Mouse (Mus musculus) forebrain, embryonic 11.5 days (tissue): ENCODE results near the gene Ankrd33b. TPM values are rescaled to one million over a fixed set of nuclear protein-coding genes. Genes with fewer than 3 reads are reported as not detected.

Experiments used
- ATAC-seq: fragments of 200-750 bp; cut with Nextera tagmentation; replicated peaks from 2 replicates; pipeline ENCODE4 v1.8.0; 2017; ENCODE audit warnings: moderate TSS enrichment; ENCODE audit not compliant: low FRiP score
- DNase-seq: peaks from one replicate; pipeline ENCODE4 v3.0.0-alpha.2; 2017; ENCODE audit warnings: low spot score
- H3K27ac ChIP-seq: fragments of 300-500 bp; sonication (generic); 2 replicates; pipeline ENCODE4 v1.5.1; 2014; ENCODE audit warnings: low read depth, low read length
- H3K27me3 ChIP-seq: fragments of 300-500 bp; sonication (generic); 2 replicates; pipeline ENCODE4 v1.6.1; 2014; ENCODE audit warnings: mild to moderate bottlenecking, low read length, mixed read lengths; ENCODE audit not compliant: control insufficient read depth, insufficient read depth
- H3K36me3 ChIP-seq: fragments of 300-500 bp; sonication (generic); 2 replicates; pipeline ENCODE4 v1.6.1; 2014; ENCODE audit warnings: mild to moderate bottlenecking, low read length, moderate library complexity, mixed read lengths; ENCODE audit not compliant: control insufficient read depth, insufficient read depth
- H3K4me1 ChIP-seq: fragments of 300-500 bp; sonication (generic); replicated peaks from 2 replicates; pipeline ENCODE4 v1.6.1; 2014; ENCODE audit warnings: low read length, mixed read lengths; ENCODE audit not compliant: control insufficient read depth, insufficient read depth
- H3K4me2 ChIP-seq: fragments of 300-500 bp; sonication (generic); 2 replicates; pipeline ENCODE4 v1.6.1; 2014; ENCODE audit warnings: low read depth, mild to moderate bottlenecking, low read length, moderate library complexity, mixed read lengths; ENCODE audit not compliant: severe bottlenecking
- H3K4me3 ChIP-seq: fragments of 300-500 bp; sonication (generic); 2 replicates; pipeline ENCODE4 v1.5.1; 2014; ENCODE audit warnings: low read depth, low read length
- H3K9ac ChIP-seq: fragments of 300-500 bp; sonication (generic); 2 replicates; pipeline ENCODE4 v1.6.1; 2014; ENCODE audit warnings: low read length
- H3K9me3 ChIP-seq: fragments of 300-500 bp; sonication (generic); 2 replicates; pipeline ENCODE4 v1.6.1; 2016; ENCODE audit warnings: low read length, mixed read lengths; ENCODE audit not compliant: control insufficient read depth
- WGBS: fragments of 180-500 bp; shearing (Covaris S2); extraction: QIAGEN DNeasy Blood & Tissue Kit; methylation state at CpG from one replicate; pipeline ENCODE4 v1.1.7; 2014; 5-methylcytosine and 5-hydroxymethylcytosine counted together
- polyA plus RNA-seq: library from polyadenylated mRNA; unstranded; fragments of >200 nt; fragmentation: Nextera tagmentation; extraction: Ambion mirVana; gene quantifications from 2 replicates; pipeline ENCODE4 v1.2.1, GENCODE M21; 2014

Gene Ankrd33b
- polyA plus RNA-seq, 1 experiment from 2014 or later: 0.56 TPM

GRCm38 (mm10) chr15:31281830-31282229 lies 85.7 kb downstream of the Ankrd33b start:
- no peaks in the 10 kb centered on the region for H3K27me3 ChIP-seq
- ATAC-seq (no peak), DNase-seq (no peak)
- H3K36me3 ChIP-seq: no peaks in the 10 kb centered on the region
- H3K27ac ChIP-seq: no peak overlapping the region
- H3K4me2 ChIP-seq: no peak overlapping the region
- H3K4me3 ChIP-seq: no peak overlapping the region
- no peaks in the 10 kb centered on the region for H3K9me3 ChIP-seq
- 80% methylated on average over 13 of the region's 13 CpGs for WGBS
- no peaks in the 10 kb centered on the region for H3K4me1 ChIP-seq
- no peak overlapping the region for H3K9ac ChIP-seq

- no peak for ATAC-seq
- Histone ChIP-seq H3K36me3 (no peaks in the 10 kb centered on the region), H3K9me3 (no peaks in the 10 kb centered on the region), H3K27ac (no peak overlapping the region), H3K27me3 (no peaks in the 10 kb centered on the region), H3K9ac (no peak overlapping the region), H3K4me1 (no peaks in the 10 kb centered on the region), H3K4me3 (no peak overlapping the region), H3K4me2 (no peak overlapping the region)
- WGBS: 78% methylated on average over 2 of the region's 2 CpGs
- no peak for DNase-seq
Measured at GRCm38 (mm10) chr15:31280683-31281082, 86.8 kb downstream of the Ankrd33b start.

GRCm38 (mm10) chr15:31280059-31280458 lies 87.5 kb downstream of the Ankrd33b start:
- Histone ChIP-seq H3K9ac (no peak overlapping the region), H3K4me2 (no peak overlapping the region), H3K4me1 (no peaks in the 10 kb centered on the region), H3K27me3 (no peaks in the 10 kb centered on the region), H3K9me3 (no peaks in the 10 kb centered on the region), H3K27ac (no peak overlapping the region), H3K4me3 (no peak overlapping the region), H3K36me3 (no peaks in the 10 kb centered on the region)
- DNase-seq (no peak), ATAC-seq (no peak)
- WGBS: 68% methylated on average over 5 of the region's 5 CpGs

- Histone ChIP-seq H3K4me2 (no peak overlapping the region), H3K36me3 (no peaks in the 10 kb centered on the region), H3K4me3 (no peak overlapping the region), H3K27me3 (no peaks in the 10 kb centered on the region), H3K4me1 (no peaks in the 10 kb centered on the region), H3K9ac (no peak overlapping the region), H3K9me3 (no peaks in the 10 kb centered on the region), H3K27ac (no peak overlapping the region)
- no peak for ATAC-seq
- WGBS: 89% methylated on average over 6 of the region's 6 CpGs
- no peak for DNase-seq
Measured at GRCm38 (mm10) chr15:31279577-31280004, 87.9 kb downstream of the Ankrd33b start.

GRCm38 (mm10) chr15:31279120-31279519 lies 88.4 kb downstream of the Ankrd33b start:
- WGBS: 85% methylated on average over 2 of the region's 2 CpGs
- no peak for ATAC-seq
- no peaks in the 10 kb centered on the region for H3K9me3 ChIP-seq
- no peaks in the 10 kb centered on the region for H3K27me3 ChIP-seq
- no peak overlapping the region for H3K4me3 ChIP-seq
- no peak for DNase-seq
- no peak overlapping the region for H3K9ac ChIP-seq
- H3K27ac ChIP-seq: no peak overlapping the region
- no peaks in the 10 kb centered on the region for H3K4me1 ChIP-seq
- H3K36me3 ChIP-seq: no peaks in the 10 kb centered on the region
- no peak overlapping the region for H3K4me2 ChIP-seq

GRCm38 (mm10) chr15:31278090-31278489 lies 89.4 kb downstream of the Ankrd33b start:
- no peak for ATAC-seq
- no peak overlapping the region for H3K9ac ChIP-seq
- WGBS: 82% methylated on average over 4 of the region's 4 CpGs

GRCm38 (mm10) chr15:31273509-31273908 lies 94.0 kb downstream of the Ankrd33b start:
- Histone ChIP-seq H3K27me3 (no peaks in the 10 kb centered on the region), H3K9me3 (no peaks in the 10 kb centered on the region), H3K9ac (no peak overlapping the region), H3K4me3 (no peak overlapping the region), H3K4me2 (no peak overlapping the region), H3K4me1 (no peaks in the 10 kb centered on the region), H3K36me3 (no peaks in the 10 kb centered on the region), H3K27ac (no peak overlapping the region)
- WGBS: 81% methylated on average over 10 of the region's 10 CpGs
- DNase-seq (no peak), ATAC-seq (no peak)

More at GRCm38 (mm10) chr15:31278090-31278489, 89.4 kb downstream of the Ankrd33b start:
- H3K27ac ChIP-seq: no peak overlapping the region
- H3K4me2 ChIP-seq: no peak overlapping the region
- no peaks in the 10 kb centered on the region for H3K36me3 ChIP-seq
- no peaks in the 10 kb centered on the region for H3K27me3 ChIP-seq
- no peaks in the 10 kb centered on the region for H3K4me1 ChIP-seq
- DNase-seq: no peak
- no peaks in the 10 kb centered on the region for H3K9me3 ChIP-seq
- no peak overlapping the region for H3K4me3 ChIP-seq

- no peak for ATAC-seq
- H3K4me2 ChIP-seq: no peak overlapping the region
- H3K4me1 ChIP-seq: no peaks in the 10 kb centered on the region
- no peak for DNase-seq
- H3K27ac ChIP-seq: no peak overlapping the region
- no peaks in the 10 kb centered on the region for H3K36me3 ChIP-seq
- 89% methylated on average over 7 of the region's 7 CpGs for WGBS
- H3K4me3 ChIP-seq: no peak overlapping the region
- H3K27me3 ChIP-seq: no peaks in the 10 kb centered on the region
- H3K9me3 ChIP-seq: no peaks in the 10 kb centered on the region
- no peak overlapping the region for H3K9ac ChIP-seq
Measured at GRCm38 (mm10) chr15:31272695-31273094, 94.8 kb downstream of the Ankrd33b start.

- no peaks in the 10 kb centered on the region for H3K36me3 ChIP-seq
- no peak for ATAC-seq
- WGBS: 88% methylated on average over 4 of the region's 4 CpGs
Measured at GRCm38 (mm10) chr15:31269558-31269957, 98.0 kb downstream of the Ankrd33b start.

More at GRCm38 (mm10) chr15:31269558-31269957, 98.0 kb downstream of the Ankrd33b start:
- no peak overlapping the region for H3K4me2 ChIP-seq
- H3K27me3 ChIP-seq: no peaks in the 10 kb centered on the region
- H3K4me3 ChIP-seq: no peak overlapping the region
- no peaks in the 10 kb centered on the region for H3K9me3 ChIP-seq
- no peaks in the 10 kb centered on the region for H3K4me1 ChIP-seq
- DNase-seq: no peak
- no peak overlapping the region for H3K27ac ChIP-seq
- H3K9ac ChIP-seq: no peak overlapping the region
